Mouse (Mus musculus) heart, embryonic 10.5 days (tissue): ENCODE measurements at regions not wholly inside any gene's neighbourhood (a gene's known extent, or its start where the extent isn't known, plus 50 kb on each side); places are given as distances from the start of the nearest gene placed in this dataset.

Experiments
- DNase-seq: peaks from one replicate; pipeline ENCODE4 v3.0.0-alpha.2; 2017; ENCODE audit warnings: low spot score
- H3K27ac ChIP-seq: fragments of 300-500 bp; sonication (generic); 2 replicates; pipeline ENCODE4 v1.5.1; 2016; ENCODE audit warnings: mild to moderate bottlenecking
- H3K27me3 ChIP-seq: fragments of 300-500 bp; sonication (generic); 2 replicates; pipeline ENCODE4 v1.6.1; 2016; ENCODE audit warnings: mild to moderate bottlenecking; ENCODE audit not compliant: poor library complexity, insufficient read depth, severe bottlenecking
- H3K36me3 ChIP-seq: fragments of 300-500 bp; sonication (generic); 2 replicates; pipeline ENCODE4 v1.6.1; 2016; ENCODE audit warnings: mild to moderate bottlenecking, moderate library complexity
- H3K4me1 ChIP-seq: fragments of 300-500 bp; sonication (generic); 2 replicates; pipeline ENCODE4 v1.6.1; 2016; ENCODE audit warnings: mild to moderate bottlenecking
- H3K4me3 ChIP-seq: fragments of 300-500 bp; sonication (generic); 2 replicates; pipeline ENCODE4 v1.5.1; 2016; ENCODE audit warnings: mild to moderate bottlenecking, moderate library complexity
- H3K9me3 ChIP-seq: fragments of 300-500 bp; sonication (generic); 2 replicates; pipeline ENCODE4 v1.6.1; 2016; ENCODE audit warnings: mild to moderate bottlenecking, moderate library complexity
- WGBS: fragments of 180-500 bp; shearing (Covaris S2); methylation state at CpG from one replicate; pipeline ENCODE4 v1.1.7; 2016; 5-methylcytosine and 5-hydroxymethylcytosine counted together

GRCm38 (mm10) chr6:139186431-139186830 lies 315.3 kb downstream of the Rergl start:
- no peaks in the 10 kb centered on the region for H3K27me3 ChIP-seq
- no peaks in the 10 kb centered on the region for H3K36me3 ChIP-seq
- no peak overlapping the region for H3K27ac ChIP-seq
- no peak overlapping the region for H3K4me3 ChIP-seq
- no peaks in the 10 kb centered on the region for H3K9me3 ChIP-seq
- WGBS = 71% methylated on average over 8 of the region's 8 CpGs
- H3K4me1 ChIP-seq = no peaks in the 10 kb centered on the region
- DNase-seq = no peak

- H3K27me3 ChIP-seq = no peaks in the 10 kb centered on the region
- no peak overlapping the region for H3K4me3 ChIP-seq
- no peak for DNase-seq
- H3K9me3 ChIP-seq = no peaks in the 10 kb centered on the region
- no peaks in the 10 kb centered on the region for H3K4me1 ChIP-seq
- H3K36me3 ChIP-seq = no peaks in the 10 kb centered on the region
- H3K27ac ChIP-seq = no peak overlapping the region
- WGBS = 77% methylated on average over 6 of the region's 6 CpGs
Observed at GRCm38 (mm10) chr6:139160352-139160751, 341.4 kb downstream of the Rergl start.

- Histone ChIP-seq H3K27me3 (no peaks in the 10 kb centered on the region), H3K27ac (no peak overlapping the region), H3K9me3 (no peaks in the 10 kb centered on the region)
Observed at GRCm38 (mm10) chr6:139159741-139160140, 342.0 kb downstream of the Rergl start.

GRCm38 (mm10) chr6:139154802-139155201 lies 347.0 kb downstream of the Rergl start:
- H3K4me1 ChIP-seq = no peaks in the 10 kb centered on the region
- DNase-seq = no peak
- 80% methylated on average over 1 of the region's 1 CpGs for WGBS
- H3K36me3 ChIP-seq = no peaks in the 10 kb centered on the region
- no peak overlapping the region for H3K4me3 ChIP-seq
- no peaks in the 10 kb centered on the region for H3K27me3 ChIP-seq
- no peaks in the 10 kb centered on the region for H3K9me3 ChIP-seq
- no peak overlapping the region for H3K27ac ChIP-seq

More at GRCm38 (mm10) chr6:139159741-139160140, 342.0 kb downstream of the Rergl start:
- 81% methylated on average over 4 of the region's 4 CpGs for WGBS
- no peak overlapping the region for H3K4me3 ChIP-seq
- H3K36me3 ChIP-seq = no peaks in the 10 kb centered on the region
- no peak for DNase-seq
- H3K4me1 ChIP-seq = no peaks in the 10 kb centered on the region

- 72% methylated on average over 1 of the region's 6 CpGs for WGBS
- no peak for DNase-seq
- no peak overlapping the region for H3K27ac ChIP-seq
- no peaks in the 10 kb centered on the region for H3K36me3 ChIP-seq
- no peaks in the 10 kb centered on the region for H3K9me3 ChIP-seq
- no peaks in the 10 kb centered on the region for H3K4me1 ChIP-seq
- no peaks in the 10 kb centered on the region for H3K27me3 ChIP-seq
- no peak overlapping the region for H3K4me3 ChIP-seq
Observed at GRCm38 (mm10) chr6:139135693-139136092, 366.1 kb downstream of the Rergl start.

GRCm38 (mm10) chr6:139132083-139132679 lies 369.6 kb downstream of the Rergl start:
- DNase-seq = no peak
- WGBS = 88% methylated on average over 15 of the region's 15 CpGs
- Histone ChIP-seq H3K4me3 (no peak overlapping the region), H3K27ac (no peak overlapping the region), H3K27me3 (no peaks in the 10 kb centered on the region), H3K36me3 (no peaks in the 10 kb centered on the region), H3K4me1 (no peaks in the 10 kb centered on the region), H3K9me3 (no peaks in the 10 kb centered on the region)

GRCm38 (mm10) chr6:139108263-139108662 lies 393.5 kb downstream of the Rergl start:
- no peak for DNase-seq
- Histone ChIP-seq H3K9me3 (no peaks in the 10 kb centered on the region), H3K4me1 (no peaks in the 10 kb centered on the region), H3K36me3 (no peaks in the 10 kb centered on the region), H3K27me3 (no peaks in the 10 kb centered on the region), H3K27ac (no peak overlapping the region), H3K4me3 (no peak overlapping the region)
- 76% methylated on average over 6 of the region's 6 CpGs for WGBS

GRCm38 (mm10) chr6:139103397-139103796 lies 398.4 kb downstream of the Rergl start:
- Histone ChIP-seq H3K27ac (no peak overlapping the region), H3K4me3 (no peak overlapping the region), H3K4me1 (no peaks in the 10 kb centered on the region), H3K9me3 (no peaks in the 10 kb centered on the region), H3K36me3 (no peaks in the 10 kb centered on the region), H3K27me3 (no peaks in the 10 kb centered on the region)
- no peak for DNase-seq
- 73% methylated on average over 3 of the region's 3 CpGs for WGBS

GRCm38 (mm10) chr6:139099273-139099672 lies 402.5 kb downstream of the Rergl start:
- no peak overlapping the region for H3K27ac ChIP-seq
- H3K36me3 ChIP-seq = no peaks in the 10 kb centered on the region
- DNase-seq = no peak
- no peak overlapping the region for H3K4me3 ChIP-seq
- H3K27me3 ChIP-seq = no peaks in the 10 kb centered on the region
- 83% methylated on average over 11 of the region's 11 CpGs for WGBS
- H3K4me1 ChIP-seq = no peaks in the 10 kb centered on the region
- no peaks in the 10 kb centered on the region for H3K9me3 ChIP-seq

GRCm38 (mm10) chr6:139075433-139075832 lies 417.1 kb upstream of the Igbp1b start:
- Histone ChIP-seq H3K27ac (no peak overlapping the region), H3K9me3 (no peaks in the 10 kb centered on the region), H3K4me1 (no peaks in the 10 kb centered on the region), H3K4me3 (no peak overlapping the region), H3K36me3 (no peaks in the 10 kb centered on the region), H3K27me3 (no peaks in the 10 kb centered on the region)
- WGBS = 79% methylated on average over 4 of the region's 4 CpGs
- no peak for DNase-seq

- 71% methylated on average over 3 of the region's 3 CpGs for WGBS
- H3K27ac ChIP-seq = no peak overlapping the region
Observed at GRCm38 (mm10) chr6:139027696-139028095, 369.4 kb upstream of the Igbp1b start.

GRCm38 (mm10) chr6:139014526-139014925 lies 356.2 kb upstream of the Igbp1b start:
- Histone ChIP-seq H3K4me1 (no peaks in the 10 kb centered on the region), H3K27me3 (no peaks in the 10 kb centered on the region), H3K9me3 (no peaks in the 10 kb centered on the region), H3K27ac (no peak overlapping the region), H3K36me3 (no peaks in the 10 kb centered on the region), H3K4me3 (no peak overlapping the region)
- WGBS = 80% methylated on average over 4 of the region's 4 CpGs
- DNase-seq = no peak

More at GRCm38 (mm10) chr6:139027696-139028095, 369.4 kb upstream of the Igbp1b start:
- Histone ChIP-seq H3K4me1 (no peaks in the 10 kb centered on the region), H3K27me3 (no peaks in the 10 kb centered on the region), H3K4me3 (no peak overlapping the region), H3K36me3 (no peaks in the 10 kb centered on the region), H3K9me3 (no peaks in the 10 kb centered on the region)
- no peak for DNase-seq

- no peaks in the 10 kb centered on the region for H3K27me3 ChIP-seq
- H3K27ac ChIP-seq = no peak overlapping the region
- H3K36me3 ChIP-seq = no peaks in the 10 kb centered on the region
- no peaks in the 10 kb centered on the region for H3K4me1 ChIP-seq
- H3K9me3 ChIP-seq = no peaks in the 10 kb centered on the region
- DNase-seq = no peak
- 77% methylated on average over 4 of the region's 4 CpGs for WGBS
- H3K4me3 ChIP-seq = no peak overlapping the region
Observed at GRCm38 (mm10) chr6:139010501-139010900, 352.2 kb upstream of the Igbp1b start.
